Mouse (Mus musculus): ENCODE measurements at regions not wholly inside any gene's neighbourhood (a gene's known extent, or its start where the extent isn't known, plus 50 kb on each side); places are given as distances from the start of the nearest gene placed in this dataset.

- TF ChIP-seq CTCF (IDR thresholded peaks at IDR 0.05; ENCODE audit: borderline replicate concordance, control insufficient read depth, extremely low read depth, insufficient read depth, low read length, poor library complexity) (no peak), POLR2A (IDR thresholded peaks at IDR 0.05; ENCODE audit: control insufficient read depth, extremely low read depth, insufficient read depth, low read length, poor library complexity) (no peak)
These were observed 190.0 kb upstream of the Sfrp2 start for GRCm38 (mm10) chr3:83576155-83576554.
